Mouse (Mus musculus): ENCODE measurements at regions not wholly inside any gene's neighbourhood (a gene's known extent, or its start where the extent isn't known, plus 50 kb on each side); places are given as distances from the start of the nearest gene placed in this dataset.

GRCm38 (mm10) chr9:50414796-50415340 is 70.1 kb upstream of the Rpl10-ps3 start:
- TF ChIP-seq CTCF (IDR thresholded peaks at IDR 0.05; ENCODE audit: low read depth), result no peak
- TF ChIP-seq EP300 (IDR thresholded peaks at IDR 0.05; ENCODE audit: low read depth), result no peak
- Histone ChIP-seq H3K4me2 (ENCODE audit: low read depth, low read length) (no peak overlapping the region), H3K9me3 (ENCODE audit: low read length) (no peaks in the 10 kb centered on the region), H3K27ac (ENCODE audit: low read depth) (no peak overlapping the region), H3K27me3 (ENCODE audit: insufficient read depth, low read length) (no peaks in the 10 kb centered on the region), H3K9ac (replicated peaks) (no peak overlapping the region), H3K4me3 (ENCODE audit: low read depth, low read length) (no peak overlapping the region), H3K36me3 (replicated peaks; ENCODE audit: insufficient read depth, low read length) (no peaks in the 10 kb centered on the region), H3K4me1 (ENCODE audit: insufficient read depth) (no peaks in the 10 kb centered on the region)
- 74% methylated on average over 6 of the region's 6 CpGs for WGBS (ENCODE audit: insufficient replicate concordance)
- DNase-seq, result no peak
- ATAC-seq, result no peak

GRCm38 (mm10) chr9:50416677-50417076 is 71.9 kb upstream of the Rpl10-ps3 start:
- DNase-seq (no peak), ATAC-seq (no peak)
- H3K4me2 ChIP-seq (ENCODE audit: low read depth, low read length), result no peak overlapping the region
- WGBS (ENCODE audit: insufficient replicate concordance), result 18% methylated on average over 3 of the region's 3 CpGs
- H3K4me1 ChIP-seq (ENCODE audit: insufficient read depth), result no peaks in the 10 kb centered on the region
- H3K27ac ChIP-seq (ENCODE audit: low read depth), result no peak overlapping the region
- no peaks in the 10 kb centered on the region for H3K9me3 ChIP-seq (ENCODE audit: low read length)
- H3K27me3 ChIP-seq (ENCODE audit: insufficient read depth, low read length), result no peaks in the 10 kb centered on the region
- H3K36me3 ChIP-seq (replicated peaks; ENCODE audit: insufficient read depth, low read length), result no peaks in the 10 kb centered on the region
- no peak overlapping the region for H3K4me3 ChIP-seq (ENCODE audit: low read depth, low read length)
- H3K9ac ChIP-seq (replicated peaks), result no peak overlapping the region
- TF ChIP-seq EP300 (IDR thresholded peaks at IDR 0.05; ENCODE audit: low read depth), result no peak

GRCm38 (mm10) chr9:50421061-50421460 is 73.3 kb upstream of the Plet1 start:
- DNase-seq, result peak; percentile 36
- 80% methylated on average over 2 of the region's 2 CpGs for WGBS (ENCODE audit: insufficient replicate concordance)
- no peaks in the 10 kb centered on the region for H3K4me1 ChIP-seq (ENCODE audit: insufficient read depth)
- H3K9me3 ChIP-seq (ENCODE audit: low read length), result no peaks in the 10 kb centered on the region
- no peak overlapping the region for H3K4me3 ChIP-seq (ENCODE audit: low read depth, low read length)
- no peak for TF ChIP-seq EP300 (IDR thresholded peaks at IDR 0.05; ENCODE audit: low read depth)
- TF ChIP-seq CTCF (IDR thresholded peaks at IDR 0.05; ENCODE audit: low read depth), result peak; percentile 72
- no peak overlapping the region for H3K27ac ChIP-seq (ENCODE audit: low read depth)
- no peak overlapping the region for H3K9ac ChIP-seq (replicated peaks)
- no peaks in the 10 kb centered on the region for H3K36me3 ChIP-seq (replicated peaks; ENCODE audit: insufficient read depth, low read length)
- no peak overlapping the region for H3K4me2 ChIP-seq (ENCODE audit: low read depth, low read length)
- no peak for ATAC-seq
- H3K27me3 ChIP-seq (ENCODE audit: insufficient read depth, low read length), result no peaks in the 10 kb centered on the region

DNA sequence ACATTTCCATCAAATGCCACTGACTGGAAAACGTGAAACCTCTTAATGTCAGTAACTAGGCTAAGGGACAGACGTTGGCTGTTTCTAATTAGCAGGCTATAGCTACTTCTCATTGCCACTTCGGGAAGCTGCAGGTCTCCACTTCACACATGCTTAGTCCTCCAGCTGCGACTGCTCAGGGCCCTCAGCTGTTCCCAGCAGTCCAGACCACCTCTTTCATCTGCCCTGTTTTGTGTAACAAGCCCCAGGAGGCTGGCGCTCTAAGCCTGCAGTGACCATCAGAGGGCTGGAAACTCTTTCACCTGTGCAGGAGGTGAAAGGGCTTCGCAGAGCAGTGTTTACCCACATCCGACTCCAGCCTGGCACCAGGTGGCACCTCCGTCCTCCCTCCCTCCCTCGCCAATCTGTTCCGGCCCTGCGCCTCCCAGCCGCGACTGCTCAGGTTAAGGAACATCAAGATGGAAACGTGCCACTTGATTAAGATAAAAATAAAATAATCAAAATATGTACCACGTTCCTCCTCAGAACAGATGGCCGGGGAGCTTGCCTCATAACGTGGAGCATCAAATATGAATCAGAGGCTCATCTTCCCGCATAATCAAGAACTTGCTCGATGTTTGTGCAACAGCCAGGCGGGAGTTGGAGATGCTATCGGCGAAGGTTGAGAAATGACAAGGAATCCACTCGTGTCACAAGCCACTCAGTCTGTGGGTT is 72.6 kb upstream of the Plet1 start:
- H3K9ac ChIP-seq (replicated peaks), result no peak overlapping the region
- no peaks in the 10 kb centered on the region for H3K36me3 ChIP-seq (replicated peaks; ENCODE audit: insufficient read depth, low read length)
- H3K4me2 ChIP-seq (ENCODE audit: low read depth, low read length), result no peak overlapping the region
- H3K4me1 ChIP-seq (ENCODE audit: insufficient read depth), result no peaks in the 10 kb centered on the region
- no peaks in the 10 kb centered on the region for H3K9me3 ChIP-seq (ENCODE audit: low read length)
- H3K27me3 ChIP-seq (ENCODE audit: insufficient read depth, low read length), result no peaks in the 10 kb centered on the region
- TF ChIP-seq CTCF (IDR thresholded peaks at IDR 0.05; ENCODE audit: low read depth), result no peak
- no peak for TF ChIP-seq EP300 (IDR thresholded peaks at IDR 0.05; ENCODE audit: low read depth)
- ATAC-seq, result no peak
- no peak overlapping the region for H3K4me3 ChIP-seq (ENCODE audit: low read depth, low read length)
- 84% methylated on average over 23 of the region's 23 CpGs for WGBS (ENCODE audit: insufficient replicate concordance)
- H3K27ac ChIP-seq (ENCODE audit: low read depth), result no peak overlapping the region
- no peak for DNase-seq

- Histone ChIP-seq H3K4me2 (ENCODE audit: low read depth, low read length) (no peak overlapping the region), H3K9me3 (ENCODE audit: low read length) (no peaks in the 10 kb centered on the region), H3K27me3 (ENCODE audit: insufficient read depth, low read length) (0 out of 2 replicates have a peak, but pooled peaks cover 4% of the 10 kb centered on the region), H3K9ac (replicated peaks) (no peak overlapping the region), H3K4me3 (ENCODE audit: low read depth, low read length) (no peak overlapping the region), H3K36me3 (replicated peaks; ENCODE audit: insufficient read depth, low read length) (no peaks in the 10 kb centered on the region), H3K27ac (ENCODE audit: low read depth) (no peak overlapping the region), H3K4me1 (ENCODE audit: insufficient read depth) (no peaks in the 10 kb centered on the region)
- TF ChIP-seq EP300 (IDR thresholded peaks at IDR 0.05; ENCODE audit: low read depth), result no peak
- TF ChIP-seq CTCF (IDR thresholded peaks at IDR 0.05; ENCODE audit: low read depth), result peak; percentile 52
- no peak for DNase-seq
- no peak for ATAC-seq
- 35% methylated on average over 4 of the region's 4 CpGs for WGBS (ENCODE audit: insufficient replicate concordance)
Measured at GRCm38 (mm10) chr9:50425866-50426495, 68.3 kb upstream of the Plet1 start.

GRCm38 (mm10) chr9:50430147-50430546 is 64.2 kb upstream of the Plet1 start:
- Histone ChIP-seq H3K27ac (ENCODE audit: low read depth) (no peak overlapping the region), H3K4me2 (ENCODE audit: low read depth, low read length) (no peak overlapping the region), H3K36me3 (replicated peaks; ENCODE audit: insufficient read depth, low read length) (no peaks in the 10 kb centered on the region), H3K4me1 (ENCODE audit: insufficient read depth) (no peaks in the 10 kb centered on the region), H3K27me3 (ENCODE audit: insufficient read depth, low read length) (0 out of 2 replicates have a peak, but pooled peaks cover 4% of the 10 kb centered on the region), H3K9me3 (ENCODE audit: low read length) (no peaks in the 10 kb centered on the region), H3K9ac (replicated peaks) (no peak overlapping the region), H3K4me3 (ENCODE audit: low read depth, low read length) (no peak overlapping the region)
- 37% methylated on average over 7 of the region's 7 CpGs for WGBS (ENCODE audit: insufficient replicate concordance)
- ATAC-seq (no peak), DNase-seq (no peak)
- TF ChIP-seq EP300 (IDR thresholded peaks at IDR 0.05; ENCODE audit: low read depth), result no peak
- TF ChIP-seq CTCF (IDR thresholded peaks at IDR 0.05; ENCODE audit: low read depth), result no peak
